Mouse (Mus musculus): Measurements from ENCODE around the gene Sugt1.

The Sugt1 gene

DNA sequence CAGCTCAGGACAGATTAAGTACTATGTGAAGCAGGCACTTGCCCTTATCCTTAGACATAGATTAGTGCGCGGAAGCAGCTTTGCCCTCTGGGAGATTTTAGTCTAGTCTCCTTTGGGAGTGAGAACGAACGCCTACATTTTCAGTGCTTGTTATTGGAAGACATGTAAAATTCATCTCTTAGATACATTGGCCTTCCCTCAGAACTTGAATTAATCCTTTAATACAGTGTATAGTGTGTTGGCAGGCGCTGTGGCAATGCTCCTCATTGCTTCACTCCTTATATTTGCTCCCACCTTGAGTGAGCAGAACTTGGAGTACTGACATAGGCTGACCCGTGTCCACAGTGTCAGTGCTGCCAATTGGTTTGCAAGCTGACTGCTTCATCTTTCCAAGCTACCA is 20.8 kb downstream of the Sugt1 start:
- DNase-seq, result no peak

DNA sequence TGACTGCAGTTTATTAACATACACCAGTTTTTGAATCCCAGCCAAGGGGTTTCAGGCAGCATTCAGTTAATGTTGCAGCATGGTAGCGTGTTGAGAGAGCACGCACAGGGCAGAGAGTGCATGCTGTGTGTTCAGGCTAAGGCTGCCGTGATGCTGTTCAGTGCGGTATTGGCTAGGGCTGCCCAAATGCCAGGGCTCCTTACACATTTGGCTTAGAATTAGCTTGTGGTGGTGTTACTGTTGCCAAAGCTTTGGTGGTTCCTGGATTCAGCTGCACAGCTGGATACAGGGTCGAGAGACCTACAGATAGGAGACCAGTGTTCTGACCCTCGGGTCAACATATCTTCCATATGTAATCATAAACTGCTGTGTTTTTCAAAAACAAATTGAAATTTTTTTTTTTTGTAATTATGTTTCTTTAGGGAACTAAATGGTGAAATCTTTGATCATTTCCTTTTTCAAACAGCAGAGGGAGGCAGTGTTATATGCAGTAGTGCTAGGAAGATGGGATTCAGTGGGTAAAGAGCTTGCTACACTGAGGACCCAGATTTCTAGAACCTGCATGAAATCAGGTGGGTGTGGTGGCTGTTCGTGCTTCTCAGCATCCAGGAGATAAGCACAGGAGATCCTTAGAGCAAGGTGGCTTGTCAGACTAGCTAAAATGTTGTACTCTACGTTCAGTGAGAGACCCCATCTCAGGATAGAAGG is 29.8 kb downstream of the Sugt1 start:
- no peak for DNase-seq

DNA sequence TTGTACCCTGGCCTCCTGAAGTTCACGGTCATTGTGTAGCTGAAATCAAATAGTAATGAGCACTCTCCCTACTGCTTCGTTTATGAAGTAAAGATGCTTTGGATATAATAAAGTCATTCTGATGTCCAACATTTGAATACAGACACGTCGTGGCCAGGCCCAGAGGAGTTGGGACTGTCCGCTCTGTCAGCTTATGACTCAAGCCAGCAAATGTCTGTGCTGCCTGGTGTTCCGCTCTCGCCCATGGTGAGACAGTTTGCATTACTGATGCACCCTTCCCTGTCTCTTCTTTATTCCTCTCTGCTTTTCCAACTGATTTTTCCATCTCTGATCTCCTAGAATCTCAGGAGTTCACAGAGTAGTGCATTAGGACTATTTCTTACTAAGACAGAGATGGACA is 32.3 kb downstream of the Sugt1 start:
- no peak for DNase-seq

DNA sequence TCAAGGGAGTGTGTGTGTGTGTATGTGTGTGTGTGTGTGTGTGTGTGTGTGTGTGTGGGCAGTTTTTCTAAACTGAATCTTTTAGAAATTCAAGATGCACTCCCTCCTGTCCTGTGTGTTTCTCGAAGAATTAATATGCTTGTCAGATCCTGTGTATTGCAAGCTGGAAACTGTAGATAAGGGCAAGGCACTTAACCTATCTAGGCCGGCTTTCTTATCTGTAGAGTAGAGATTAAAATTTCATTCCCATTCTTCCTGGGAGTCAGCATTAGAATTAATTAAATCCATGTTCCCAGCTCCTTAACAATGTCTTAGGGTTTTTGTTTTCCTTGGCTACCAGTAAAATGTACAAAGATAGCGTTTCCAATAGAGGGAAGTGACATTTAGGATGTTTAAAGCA is 33.7 kb downstream of the Sugt1 start:
- no peak for DNase-seq

DNA sequence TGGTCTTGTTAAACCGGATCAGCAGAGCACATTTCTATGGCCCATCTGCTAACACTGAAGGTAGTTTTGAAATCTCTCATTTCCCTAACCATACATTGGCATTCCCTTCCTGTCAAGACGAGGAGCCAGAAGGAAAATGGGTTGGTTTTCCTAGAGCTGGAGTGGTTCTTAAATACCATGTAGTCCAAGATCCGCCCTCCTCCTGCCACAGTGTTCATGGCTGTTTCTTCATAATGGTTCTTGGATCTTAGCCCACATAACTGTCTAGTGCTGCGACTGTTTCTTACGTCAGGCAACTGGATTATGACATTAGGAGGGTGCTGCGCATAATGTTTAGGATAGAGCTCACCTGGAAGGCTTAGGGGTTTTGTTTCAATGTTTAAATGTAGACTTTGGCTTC is 44.8 kb downstream of the Sugt1 start:
- no peak for DNase-seq

DNA sequence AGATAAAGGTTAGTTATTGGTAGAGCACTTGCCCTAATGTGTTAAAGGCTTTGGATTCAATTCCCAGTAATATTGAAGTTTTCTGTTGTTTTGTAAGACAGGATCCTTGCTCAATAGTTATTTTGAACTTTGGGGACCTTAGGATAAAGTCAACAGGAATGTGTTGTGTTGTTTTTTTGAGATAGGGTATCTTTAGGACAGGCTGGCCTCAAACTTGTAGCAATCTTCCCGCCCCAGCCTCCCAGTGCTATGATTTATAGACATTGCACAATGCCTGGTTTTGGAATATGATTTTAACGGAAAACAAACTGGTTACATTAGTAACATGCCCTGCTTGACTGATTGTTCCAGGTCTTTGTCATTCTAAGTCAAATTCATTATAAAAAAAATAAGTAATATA is 45.7 kb downstream of the Sugt1 start:
- no peak for DNase-seq

DNA sequence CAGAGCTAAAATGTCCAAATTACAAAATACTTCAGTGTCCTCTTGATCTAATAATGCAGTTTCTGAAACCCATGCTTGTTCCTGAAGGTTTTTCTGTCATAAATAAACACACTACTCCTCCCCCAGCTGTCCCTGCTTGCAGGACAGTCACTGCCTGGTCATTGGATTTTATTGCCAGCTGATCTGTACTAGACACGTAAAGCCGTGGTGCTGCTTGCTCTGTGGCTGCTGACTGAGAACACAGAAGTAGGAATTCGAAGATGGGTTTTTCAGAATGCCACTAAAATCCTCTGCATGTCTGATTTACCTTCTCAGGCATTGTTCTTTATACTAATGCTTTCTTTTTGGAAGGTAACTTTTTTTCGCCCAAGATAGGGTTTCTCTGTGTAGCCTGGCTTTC is 49.3 kb downstream of the Sugt1 start:
- no peak for DNase-seq

DNA sequence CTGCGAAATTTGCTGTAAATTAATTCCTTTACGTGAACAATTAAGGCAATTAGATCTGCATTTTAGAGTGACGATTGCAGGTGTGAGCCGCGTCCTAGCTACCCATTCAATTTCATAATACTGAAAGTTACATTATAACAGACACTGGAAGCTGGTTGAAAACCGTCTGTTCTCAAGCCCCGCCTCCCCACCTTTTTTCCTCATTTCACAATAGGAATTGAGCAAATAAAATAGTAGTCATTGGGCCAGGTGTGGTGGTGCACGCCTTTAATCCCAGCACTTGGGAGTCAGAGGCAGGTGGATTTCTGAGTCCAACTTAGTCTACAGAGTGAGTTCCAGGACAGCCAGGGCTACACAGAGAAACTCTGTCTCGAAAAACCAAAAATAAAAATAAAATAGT is 54.6 kb downstream of the Sugt1 start:
- no peak for DNase-seq

DNA sequence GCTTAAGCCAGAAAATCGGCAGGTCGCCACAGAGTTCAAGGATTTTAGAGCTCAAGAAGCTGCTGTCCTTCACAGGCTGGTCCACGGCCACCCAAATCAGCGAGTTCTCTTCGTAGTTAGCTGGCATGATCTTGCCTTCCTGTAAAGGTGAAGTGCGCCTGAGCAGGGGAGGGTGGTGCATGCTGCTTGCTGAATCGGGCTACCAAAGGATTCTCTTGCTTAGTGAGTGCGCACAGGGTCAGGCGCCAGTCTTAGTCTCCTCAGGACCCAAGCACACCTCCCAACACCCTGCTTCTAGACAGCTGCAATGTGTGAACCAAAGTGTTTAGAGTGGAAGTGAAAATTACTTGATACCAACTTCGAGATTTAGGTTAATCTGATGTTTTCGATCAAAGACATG is 57.9 kb downstream of the Sugt1 start:
- no peak for DNase-seq

DNA sequence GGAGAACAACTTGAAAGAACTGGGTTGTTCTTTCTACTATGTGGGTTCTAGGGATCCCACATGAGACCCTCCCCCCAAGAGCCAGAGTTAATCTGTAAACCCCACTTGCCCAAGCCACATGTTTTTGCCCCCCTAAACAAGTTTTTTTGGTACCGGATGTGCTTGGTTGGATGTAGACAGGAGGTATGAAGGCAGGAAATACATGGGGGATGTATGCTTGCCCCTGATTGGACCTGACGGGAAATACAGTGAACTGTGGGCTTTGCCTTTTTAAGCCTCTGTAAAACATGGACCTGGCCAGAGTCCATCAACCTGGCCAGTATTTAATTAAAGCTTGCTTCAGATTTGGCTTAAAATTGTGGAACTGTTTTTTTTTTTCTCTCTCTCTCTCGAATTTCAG is 62.2 kb downstream of the Sugt1 start:
- no peak for DNase-seq

DNA sequence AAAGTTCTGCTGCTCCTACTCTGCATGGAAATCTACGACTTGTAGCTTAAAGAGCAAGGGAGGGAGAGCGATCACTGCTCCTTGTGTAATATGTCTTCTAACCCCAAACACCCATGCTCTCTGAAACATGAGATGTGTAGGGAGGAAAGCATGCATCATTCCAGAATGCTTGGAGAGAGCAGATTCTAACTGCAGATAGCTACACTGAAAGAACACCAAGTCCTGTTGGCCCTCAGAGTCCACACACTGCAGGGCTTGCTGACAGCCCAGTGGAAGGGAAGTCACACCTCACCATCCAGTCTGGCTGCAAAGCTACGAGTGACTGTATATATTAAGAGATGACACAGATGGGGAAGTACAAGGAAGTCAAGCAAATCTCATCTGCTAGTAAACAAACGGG is 65.2 kb downstream of the Sugt1 start:
- DNase-seq, result no peak

DNA sequence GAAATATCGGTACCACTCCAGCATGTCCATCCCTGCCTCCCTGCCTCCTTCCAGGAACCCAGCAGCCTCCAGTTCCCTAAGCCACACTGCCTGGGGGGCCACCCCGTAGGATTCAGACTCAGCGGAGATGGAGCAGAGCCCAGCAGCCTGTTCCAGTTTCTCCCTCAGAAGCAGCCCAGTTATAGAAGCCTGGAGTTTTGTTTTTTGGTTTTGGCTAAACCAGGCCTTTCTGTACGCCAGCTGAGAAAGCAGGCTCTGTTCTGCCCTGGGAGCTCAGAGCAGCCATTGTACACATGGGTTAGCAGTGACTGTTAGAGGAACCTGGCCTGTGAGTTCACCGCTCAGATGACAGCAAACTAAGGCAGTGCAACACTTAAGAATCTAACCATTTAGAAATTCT is 70.8 kb downstream of the Sugt1 start:
- no peak for DNase-seq

DNA sequence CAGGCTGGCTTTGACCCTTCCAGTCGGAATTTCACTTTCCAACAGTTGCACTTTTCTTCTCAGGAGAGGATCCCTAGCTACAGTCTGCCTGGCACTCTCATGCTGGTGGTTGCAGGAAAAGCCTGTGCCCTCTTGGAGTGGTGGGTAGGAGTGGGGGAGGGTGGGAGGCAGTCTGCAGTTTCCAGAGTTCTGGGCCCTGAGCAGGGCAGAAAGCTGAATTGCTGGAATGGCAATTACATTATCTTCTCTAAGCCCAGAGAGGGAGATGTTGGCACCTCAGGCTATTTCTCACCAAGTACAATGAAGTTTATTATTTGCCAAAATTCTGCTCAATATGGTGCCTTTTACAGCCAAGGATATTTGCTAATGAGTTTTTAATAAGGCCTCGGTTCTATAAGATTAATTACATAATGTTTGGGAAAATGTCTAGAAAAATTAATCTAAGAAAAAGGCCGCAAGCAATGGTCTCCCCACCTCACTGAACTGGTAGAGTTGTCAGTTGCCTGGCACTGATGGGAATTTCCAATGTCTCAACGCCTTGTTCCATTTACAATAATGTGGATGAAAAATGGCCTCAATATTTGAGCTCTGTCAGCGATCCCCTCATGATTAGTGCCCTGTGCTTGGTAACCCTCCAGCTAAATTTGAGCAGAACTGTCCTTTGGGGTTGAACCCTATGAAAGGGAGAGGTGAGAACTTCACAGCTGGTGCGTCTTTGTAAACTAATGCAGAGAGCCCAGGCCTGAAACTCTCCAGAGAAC is 71.4 kb downstream of the Sugt1 start:
- DNase-seq, result no peak

DNA sequence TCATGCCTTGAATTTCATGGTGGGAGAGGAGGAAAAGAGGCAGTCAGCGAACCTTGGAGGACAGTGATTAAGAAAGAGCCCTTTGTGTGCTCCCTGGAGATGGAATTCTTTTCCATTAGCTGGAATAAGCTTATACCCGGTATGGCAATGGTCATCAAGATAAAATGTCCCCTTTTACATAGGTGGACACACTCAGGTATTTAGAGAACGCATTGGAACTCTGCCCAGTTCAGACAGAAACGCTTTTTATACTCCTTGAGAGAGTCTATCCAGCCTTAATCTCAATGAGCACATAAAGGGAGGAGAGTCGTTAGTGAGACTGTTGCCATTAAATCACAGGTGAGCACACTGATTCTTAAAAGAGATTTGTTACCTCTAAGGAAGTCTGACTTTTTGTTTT is 73.0 kb downstream of the Sugt1 start:
- DNase-seq, result no peak

DNA sequence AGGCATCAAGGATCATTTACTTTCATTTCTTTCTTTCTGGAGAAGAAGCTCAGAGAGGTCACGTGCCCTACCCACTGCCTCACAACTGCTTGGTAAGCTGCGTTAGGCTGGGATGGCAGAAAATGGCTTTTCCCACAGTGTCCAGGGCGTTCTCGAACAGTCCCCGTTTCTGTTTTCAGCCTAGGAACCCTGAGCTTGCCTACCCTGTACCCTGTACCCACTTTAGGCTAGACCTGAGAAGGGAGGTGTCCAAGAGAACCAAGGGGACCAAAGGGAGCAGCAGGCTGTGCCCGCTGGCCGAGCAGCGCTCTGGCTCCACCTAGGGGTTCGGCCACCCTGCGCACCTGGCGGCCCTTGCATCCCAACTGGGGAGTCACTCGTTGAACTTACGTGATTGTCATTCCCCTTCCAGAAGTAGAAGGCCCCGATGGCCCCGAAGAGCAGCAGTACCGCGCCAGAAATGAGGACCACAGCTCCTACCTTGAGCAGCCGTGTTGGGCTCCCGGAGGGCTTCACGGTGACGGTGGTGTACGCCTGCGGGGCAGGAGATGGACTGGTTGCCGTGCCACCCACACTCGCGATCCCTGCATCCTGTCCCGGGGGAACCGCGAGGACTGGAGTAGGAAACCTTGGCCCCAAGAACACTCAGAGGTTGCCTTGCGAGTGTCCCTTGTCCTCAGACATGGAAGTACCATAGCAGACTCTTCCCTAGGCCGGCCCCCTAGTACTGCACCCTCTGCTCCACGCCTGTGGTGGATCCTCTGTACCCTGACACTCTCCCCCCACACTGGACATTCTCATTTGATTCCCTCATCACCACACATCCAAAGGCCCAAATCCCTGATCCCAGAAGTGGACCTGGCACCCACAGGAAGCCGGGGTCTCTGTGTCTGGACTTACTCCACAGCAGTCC is 73.8 kb downstream of the Sugt1 start:
- peak; percentile 56 for DNase-seq

DNA sequence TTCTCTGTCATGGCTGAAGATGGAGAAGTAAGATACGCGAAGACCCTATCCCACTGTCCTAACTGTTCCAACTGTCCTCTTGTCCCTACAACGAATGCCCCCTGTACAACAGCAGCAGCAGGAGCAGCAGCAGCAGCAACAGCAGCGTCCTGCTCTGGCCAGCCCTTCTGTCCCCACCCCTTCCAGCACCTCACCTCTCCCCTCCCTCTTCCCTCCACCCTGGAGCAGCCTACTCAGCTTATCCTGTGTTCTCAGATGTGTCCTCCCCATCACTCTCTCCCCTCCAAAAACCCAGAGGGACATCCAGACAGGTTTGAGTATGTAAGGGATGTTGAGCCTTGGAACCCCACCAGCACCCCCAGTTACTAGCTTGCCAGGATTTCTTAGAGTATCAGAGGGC is 74.5 kb downstream of the Sugt1 start, which contains the start of gene Cnmd:
TSS of gene Cnmd (minus strand) at position 170 of the 400 bp plus-strand sequence.
- no peak for DNase-seq

DNA sequence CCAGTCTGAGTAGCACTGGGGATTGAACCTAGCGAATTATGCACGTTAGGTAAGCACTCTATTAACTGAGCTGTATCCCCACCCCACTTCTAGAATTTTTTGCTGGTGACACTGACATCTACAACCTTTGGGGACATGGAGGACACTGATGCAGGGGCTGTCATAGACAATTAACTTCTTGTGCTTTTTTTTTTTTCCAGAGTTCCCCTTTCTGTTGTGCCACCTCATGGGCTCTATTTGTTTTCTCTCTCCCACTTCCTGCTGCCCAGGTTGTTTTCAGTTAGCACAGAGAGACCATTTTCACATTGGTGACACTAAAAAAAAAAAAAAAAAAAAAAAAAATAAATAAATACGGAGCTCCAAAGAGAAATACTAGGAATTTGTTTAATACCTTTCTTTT is 83.5 kb downstream of the Sugt1 start:
- DNase-seq, result no peak

DNA sequence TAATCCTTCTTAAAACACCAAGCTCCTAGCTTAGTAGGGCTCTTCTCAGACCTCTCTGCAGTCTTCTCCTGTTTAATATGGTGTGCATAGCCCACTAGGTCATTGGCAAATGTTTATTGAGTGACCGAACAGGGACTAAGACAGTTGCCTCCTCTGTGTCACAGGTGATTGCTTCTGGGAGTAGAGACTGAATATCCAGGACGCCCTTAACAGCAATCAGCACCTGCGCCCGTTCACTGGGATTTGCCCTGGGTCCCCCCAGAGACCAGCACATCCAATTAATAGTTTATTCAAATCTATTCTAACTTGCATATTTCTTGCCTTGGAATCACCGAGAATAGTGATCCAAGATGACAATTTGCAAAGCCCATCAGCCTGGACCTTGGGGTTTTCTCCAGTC is 85.1 kb downstream of the Sugt1 start:
- no peak for DNase-seq

DNA sequence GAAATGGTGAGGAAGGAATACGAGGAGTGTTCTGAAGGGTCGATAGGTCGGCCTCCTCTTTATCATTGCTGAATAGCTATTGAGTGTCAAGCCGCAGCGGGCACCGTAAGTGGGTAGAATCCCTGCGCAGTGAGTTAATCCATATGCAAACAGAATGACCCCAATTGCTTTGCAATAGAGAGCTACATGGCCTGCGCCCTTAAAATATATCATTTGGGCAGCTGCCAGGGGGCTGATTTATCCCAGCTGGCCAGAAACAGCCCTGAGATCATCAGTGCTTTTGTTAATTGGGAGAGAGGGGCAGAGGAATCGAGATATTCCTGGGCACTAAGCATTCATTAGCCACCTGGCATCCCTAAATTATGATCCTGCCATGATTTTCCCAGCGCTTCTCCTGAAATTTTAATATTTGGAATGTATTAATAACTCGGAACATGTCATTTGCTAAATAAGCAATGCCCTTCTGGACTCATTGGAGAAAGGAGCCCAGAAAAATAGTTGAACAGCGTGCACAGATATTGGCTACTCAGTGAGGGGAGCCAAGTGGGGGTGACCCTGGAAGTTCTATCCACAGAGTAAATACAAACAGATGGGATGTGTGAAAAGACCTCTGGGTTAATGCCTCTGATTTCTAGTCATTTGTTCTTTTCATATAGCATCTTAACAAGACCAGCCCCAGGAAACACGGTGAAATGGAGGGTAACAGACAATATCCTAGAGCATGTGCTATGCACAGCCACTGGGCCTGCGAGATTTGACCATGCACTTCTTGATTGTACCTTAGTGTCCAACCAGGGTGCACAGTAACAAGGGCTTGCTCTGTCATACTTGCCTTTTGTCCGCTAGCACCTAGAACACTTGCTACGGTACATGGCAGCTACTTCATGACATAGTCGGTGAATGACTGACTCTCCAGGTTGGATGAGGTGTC is 85.9 kb downstream of the Sugt1 start:
- no peak for DNase-seq

DNA sequence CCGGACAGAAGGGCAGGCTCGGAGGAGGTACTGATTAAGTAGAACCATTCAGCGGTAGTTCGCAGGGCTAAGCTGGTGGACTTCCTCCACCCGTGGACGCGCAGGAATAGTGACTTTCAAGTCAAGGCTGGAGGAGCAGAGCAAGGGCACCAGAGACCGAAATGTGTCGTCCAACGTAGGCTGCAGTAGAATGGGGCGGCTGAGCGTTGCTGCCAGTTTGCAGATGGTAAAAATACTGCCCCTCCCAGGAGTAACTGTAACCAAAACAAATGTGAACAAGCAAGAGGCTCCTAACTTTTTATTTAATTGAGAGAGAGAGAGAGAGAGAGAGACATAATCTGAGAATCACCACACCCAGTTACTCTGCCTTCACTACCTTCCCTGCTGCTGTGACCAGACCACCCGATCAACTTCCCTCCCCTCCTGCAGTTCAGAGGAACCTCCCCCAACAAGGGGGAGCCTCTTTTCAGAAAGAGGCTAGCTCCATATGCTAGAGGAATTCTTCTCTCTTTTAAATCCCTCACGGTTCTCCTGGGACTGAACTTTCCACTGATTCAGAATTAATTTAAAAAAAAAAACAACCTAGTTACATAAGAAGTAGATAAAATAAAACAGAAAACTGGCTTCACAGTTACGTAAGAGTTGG is 89.7 kb downstream of the Sugt1 start:
- no peak for DNase-seq

DNA sequence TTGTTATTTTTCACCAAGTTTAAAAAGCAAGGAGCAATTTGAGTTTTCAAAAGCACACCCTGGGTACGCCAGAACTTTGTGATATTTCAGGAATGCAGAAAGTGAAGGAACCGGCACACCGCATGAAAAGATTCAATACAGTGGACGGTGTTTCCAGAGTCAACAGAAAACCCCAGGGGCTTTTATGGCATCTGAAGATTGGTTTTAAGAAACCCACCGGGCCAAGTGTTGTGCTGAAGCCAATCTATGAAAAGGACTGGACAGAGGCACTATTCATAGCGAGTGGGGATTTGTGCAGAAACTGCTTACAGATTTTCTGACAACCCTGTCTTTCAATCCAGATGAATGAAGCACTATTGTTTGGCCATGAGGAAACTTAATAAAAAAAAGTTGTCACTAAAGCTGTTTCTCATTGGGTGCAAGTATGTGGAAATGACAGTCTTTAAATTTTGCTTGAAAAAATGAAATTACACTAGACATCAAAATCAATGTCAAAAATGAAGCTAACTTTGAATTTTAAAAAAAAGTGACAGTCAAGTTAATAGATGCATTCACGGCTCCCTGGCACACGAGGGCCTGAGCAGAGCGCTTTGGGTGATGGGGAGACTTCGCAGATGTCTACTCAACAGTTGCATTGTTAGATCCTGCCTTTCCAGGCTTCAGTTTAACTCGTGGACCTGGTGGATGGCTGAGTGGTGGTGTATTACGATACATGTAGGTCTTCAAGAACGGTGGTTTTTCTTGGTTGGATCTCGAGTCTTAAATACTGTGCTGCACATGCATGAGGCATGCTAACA is 90.6 kb downstream of the Sugt1 start:
- DNase-seq, result no peak

Measured in kidney, adult 11 months (tissue).